Mouse (Mus musculus) urinary bladder, postnatal 4 days (tissue): ENCODE measurements around the gene Dennd1a.

Experiments
- DNase-seq, 2 experiments: peaks; one replicate each; pipeline ENCODE4 v3.0.0; 2021 to 2022; ENCODE audit warnings: low spot score in 2 of 2

Gene Dennd1a

DNA sequence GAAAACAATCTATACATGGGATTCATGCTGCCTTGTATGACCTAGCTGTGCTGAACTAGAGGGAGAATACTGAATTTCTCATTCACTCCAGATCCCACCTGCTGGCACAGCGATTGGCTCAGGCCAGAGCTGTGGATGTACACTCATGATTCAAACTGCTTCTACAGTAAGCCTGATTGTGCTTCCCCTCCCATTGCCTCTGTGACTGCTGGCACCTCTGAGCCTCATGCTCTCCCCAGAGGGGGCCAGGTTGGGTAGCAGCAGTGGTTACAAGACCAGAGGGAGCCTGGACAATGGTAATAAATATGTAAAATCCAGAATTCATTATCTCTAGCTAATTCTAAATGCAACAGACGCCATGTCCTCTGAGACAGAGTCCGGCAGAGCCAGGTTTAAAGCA is 404.0 kb downstream of the Dennd1a start:
- no peak for DNase-seq

- no peak for DNase-seq
Measured at GRCm38 (mm10) chr2:37881262-37881913, 405.8 kb downstream of the Dennd1a start.

DNA sequence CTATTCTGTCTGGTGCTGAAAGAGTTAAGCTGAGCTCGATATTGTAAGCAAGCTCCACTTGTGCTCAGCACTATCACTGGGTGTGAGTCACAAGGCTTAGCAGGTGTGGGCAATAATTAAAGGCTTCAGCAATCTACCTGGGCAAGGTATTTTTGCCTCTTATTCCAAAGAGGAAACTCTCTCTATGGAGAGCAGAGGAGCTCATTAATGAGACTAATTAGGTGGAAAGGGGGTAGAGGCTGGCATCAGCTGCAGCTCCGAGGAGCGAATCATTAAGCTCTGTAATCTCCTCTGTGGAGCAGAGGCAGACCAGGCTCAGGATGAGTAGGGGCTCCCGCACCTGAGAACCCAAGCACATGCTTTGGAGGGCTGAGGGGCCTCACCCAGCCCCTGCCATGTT is 407.5 kb downstream of the Dennd1a start:
- DNase-seq, result no peak

DNA sequence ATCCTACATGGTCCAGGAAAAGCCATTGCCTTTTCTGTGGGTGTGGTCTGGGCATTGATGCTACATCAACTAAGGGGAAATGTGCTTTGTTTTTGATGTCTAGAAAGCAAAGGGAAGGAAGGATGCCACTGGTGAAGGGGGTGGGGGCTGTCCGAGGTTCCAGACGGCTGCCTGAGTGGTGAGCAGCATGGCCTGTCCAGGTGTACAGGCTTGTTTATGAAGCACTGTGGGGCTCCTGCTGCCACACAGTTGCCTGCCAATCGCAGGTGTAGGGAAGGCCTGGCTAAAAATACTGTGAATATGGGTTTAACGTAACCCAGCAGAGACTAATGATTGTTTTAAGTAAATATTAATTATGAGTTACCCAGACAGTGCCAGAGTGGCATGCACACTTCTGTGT is 414.4 kb downstream of the Dennd1a start:
- no peak for DNase-seq

DNA sequence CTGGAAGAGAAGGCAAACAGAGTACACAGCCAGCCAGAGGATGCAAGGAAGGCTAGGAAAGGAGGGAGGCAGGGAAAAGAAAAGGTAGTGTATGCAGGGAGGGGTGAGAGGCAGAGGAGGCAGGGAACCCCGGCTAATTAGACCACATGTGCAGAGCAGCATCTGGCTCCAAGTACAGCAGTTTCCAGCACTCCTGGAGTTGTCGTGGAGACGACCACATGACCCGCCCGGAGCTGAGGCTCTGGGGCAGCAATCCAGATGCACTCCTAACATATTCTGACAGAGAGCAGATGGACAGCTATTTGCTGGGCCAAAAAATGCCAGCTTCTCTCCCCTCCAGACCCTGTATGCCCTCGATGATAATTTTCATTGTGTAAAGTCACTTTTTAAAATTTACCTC is 417.6 kb downstream of the Dennd1a start:
- DNase-seq, result no peak

DNA sequence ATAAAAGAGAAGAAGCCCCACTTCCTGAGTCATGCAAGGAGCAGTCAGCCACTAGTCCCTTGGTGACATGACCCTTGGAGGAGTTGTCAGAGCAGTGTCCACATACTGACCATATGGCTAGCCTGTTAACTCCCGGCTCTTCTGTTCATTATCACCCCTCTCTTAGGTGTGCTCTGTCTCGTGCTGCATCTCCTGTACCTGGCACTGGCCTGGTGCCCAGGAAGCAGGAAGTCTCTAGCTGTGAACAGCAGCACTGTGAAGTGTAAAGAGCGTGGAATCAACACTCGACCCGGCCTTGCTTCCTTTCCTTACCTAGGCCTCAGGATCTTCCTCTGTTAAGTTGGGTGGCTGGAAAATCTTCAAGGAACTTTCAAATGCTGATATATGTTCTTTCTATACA is 419.8 kb downstream of the Dennd1a start:
- DNase-seq, result no peak

GRCm38 (mm10) chr2:37857472-37857871 is 429.7 kb downstream of the Dennd1a start:
- no peak for DNase-seq

DNA sequence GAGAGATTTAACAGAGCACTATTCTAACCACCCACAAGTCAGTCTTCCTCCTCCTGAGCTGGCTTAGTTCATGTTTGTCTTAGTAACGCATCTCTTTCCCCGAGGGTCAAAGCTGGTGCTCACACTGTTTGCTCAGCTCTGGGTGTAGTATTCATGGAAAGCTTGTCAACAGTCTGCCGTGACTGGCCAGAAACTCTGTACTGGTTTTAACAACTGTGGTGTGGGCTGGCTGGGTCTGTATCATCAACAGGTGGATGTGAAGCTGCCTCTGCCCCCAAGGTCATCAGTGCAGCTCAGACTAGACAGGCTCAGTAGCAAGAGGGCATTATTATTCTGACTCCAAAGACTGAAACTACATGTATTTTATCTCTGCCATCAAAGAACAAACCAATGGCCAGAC is 430.2 kb downstream of the Dennd1a start:
- no peak for DNase-seq

DNA sequence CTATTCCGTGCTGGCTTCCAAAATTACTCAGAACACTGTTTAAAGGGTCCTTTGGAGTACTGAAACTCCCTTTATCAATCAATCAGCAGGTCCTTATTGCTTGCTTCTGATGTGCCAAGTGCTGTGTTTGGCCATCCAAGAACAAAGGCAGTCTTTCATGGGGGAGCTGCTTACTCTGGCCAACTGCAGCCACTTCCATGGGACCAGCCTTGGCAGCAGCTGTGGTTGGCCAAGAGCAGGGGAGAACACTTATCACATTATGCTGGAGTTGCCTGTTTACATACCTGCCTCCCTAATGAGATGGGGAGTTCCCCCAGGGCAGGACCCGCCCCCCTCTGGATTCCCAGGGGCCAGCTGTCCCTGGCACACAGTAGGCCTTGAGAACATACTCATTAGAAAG is 432.0 kb downstream of the Dennd1a start:
- no peak for DNase-seq

GRCm38 (mm10) chr2:37853878-37854435 is 433.2 kb downstream of the Dennd1a start:
- no peak for DNase-seq

DNA sequence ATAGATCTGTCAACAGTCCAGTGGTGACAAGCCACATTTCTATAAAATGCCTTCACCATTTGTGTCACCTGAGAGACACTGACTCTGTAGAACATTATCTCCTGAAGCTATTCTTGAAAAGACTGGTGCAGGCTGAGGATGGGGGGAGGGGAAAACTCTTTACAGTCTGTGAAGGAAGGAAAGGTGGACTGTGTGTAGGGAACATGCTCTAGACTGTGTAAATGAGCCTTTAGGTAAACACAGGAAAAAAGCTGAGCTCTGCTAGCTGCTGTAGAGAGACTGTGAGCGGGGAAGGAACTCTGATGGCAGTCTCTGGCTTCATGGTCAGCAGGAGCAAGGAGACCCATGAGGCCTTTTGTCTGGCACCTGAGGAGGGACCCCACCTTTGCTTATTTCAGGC is 436.6 kb downstream of the Dennd1a start:
- DNase-seq, result no peak

- no peak for DNase-seq
Measured at GRCm38 (mm10) chr2:37849357-37849756, 437.8 kb downstream of the Dennd1a start.

DNA sequence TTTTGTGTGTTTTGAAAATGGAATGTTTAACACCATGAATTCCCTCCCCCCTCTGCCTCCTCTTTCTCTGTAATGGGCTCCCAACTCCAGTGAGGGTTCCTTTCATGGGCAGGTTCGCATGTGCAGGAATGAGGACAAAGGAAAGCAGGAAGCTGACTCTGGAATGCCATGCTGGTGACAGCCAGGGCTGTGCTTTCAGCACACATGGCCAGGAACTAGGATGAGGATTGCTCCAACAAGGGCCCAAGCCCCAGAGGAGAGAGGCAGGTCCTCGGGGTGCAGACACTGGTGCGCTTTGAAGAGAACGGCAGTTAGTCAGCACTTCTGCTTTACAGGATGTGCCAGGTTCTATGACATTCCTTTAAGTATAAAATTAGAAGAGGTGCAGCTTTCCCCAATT is 444.5 kb downstream of the Dennd1a start:
- no peak for DNase-seq

- DNase-seq, result no peak
Measured at GRCm38 (mm10) chr2:37842151-37842569, 445.0 kb downstream of the Dennd1a start.

- DNase-seq, result no peak
Measured at GRCm38 (mm10) chr2:37839922-37840321, 447.3 kb downstream of the Dennd1a start.

DNA sequence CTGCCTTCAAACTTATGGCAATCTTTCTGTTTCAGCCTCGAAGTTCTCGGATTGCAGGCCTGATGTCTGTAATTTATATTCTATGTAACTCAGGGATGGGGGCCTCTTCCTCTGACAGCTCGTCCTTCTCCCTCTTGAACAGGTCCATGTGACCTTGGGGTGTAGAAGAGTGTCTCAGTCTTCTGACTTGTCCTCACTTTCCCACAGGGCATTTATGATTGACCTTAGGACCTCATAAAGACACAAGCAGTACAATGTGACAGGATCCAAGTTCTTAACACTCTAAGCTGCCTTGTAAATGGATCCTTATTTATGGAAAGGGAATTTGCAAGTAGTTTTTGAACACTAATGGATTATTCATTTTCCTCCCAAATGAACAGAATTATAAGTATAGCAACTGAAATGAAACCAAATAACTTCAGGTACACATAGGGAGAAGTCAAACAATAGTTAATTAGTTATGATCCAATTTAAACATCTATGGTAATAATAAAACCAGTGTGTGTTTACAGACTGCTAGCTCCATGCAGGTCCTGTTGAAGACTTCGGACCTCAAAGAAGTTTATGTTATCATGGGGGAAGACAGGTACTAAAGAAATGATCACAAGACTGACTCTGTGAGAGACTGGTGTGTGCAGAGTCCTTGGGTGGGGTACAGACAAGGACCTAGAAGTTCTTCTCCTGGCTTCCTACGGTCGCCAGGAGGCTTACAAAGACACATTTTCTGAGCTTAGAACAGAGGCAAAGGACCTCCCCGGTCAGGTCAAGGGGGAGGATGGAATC is 448.8 kb downstream of the Dennd1a start:
- DNase-seq, result no peak

- no peak for DNase-seq
Measured at GRCm38 (mm10) chr2:37837542-37837941, 449.6 kb downstream of the Dennd1a start.

GRCm38 (mm10) chr2:37836926-37837325 is 450.3 kb downstream of the Dennd1a start:
- DNase-seq, result no peak

DNA sequence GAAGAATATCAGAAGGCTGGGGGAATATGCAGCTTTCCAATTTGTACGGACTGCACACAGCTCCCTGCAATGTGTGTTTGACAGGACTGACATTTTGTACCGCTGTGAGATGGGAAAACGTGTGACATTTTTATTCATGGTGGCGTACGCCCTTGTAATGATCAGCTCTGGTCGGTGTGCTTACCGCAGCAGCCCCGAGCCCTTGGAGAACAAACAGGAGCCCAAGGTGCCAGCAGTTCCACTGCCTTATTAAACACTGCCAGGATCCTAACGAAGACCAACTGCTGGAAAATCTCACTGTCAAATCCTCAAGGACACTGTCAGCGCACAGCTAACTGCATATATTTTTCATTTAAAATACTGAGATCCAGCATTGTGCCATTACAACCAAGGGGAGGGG is 454.9 kb downstream of the Dennd1a start:
- no peak for DNase-seq

DNA sequence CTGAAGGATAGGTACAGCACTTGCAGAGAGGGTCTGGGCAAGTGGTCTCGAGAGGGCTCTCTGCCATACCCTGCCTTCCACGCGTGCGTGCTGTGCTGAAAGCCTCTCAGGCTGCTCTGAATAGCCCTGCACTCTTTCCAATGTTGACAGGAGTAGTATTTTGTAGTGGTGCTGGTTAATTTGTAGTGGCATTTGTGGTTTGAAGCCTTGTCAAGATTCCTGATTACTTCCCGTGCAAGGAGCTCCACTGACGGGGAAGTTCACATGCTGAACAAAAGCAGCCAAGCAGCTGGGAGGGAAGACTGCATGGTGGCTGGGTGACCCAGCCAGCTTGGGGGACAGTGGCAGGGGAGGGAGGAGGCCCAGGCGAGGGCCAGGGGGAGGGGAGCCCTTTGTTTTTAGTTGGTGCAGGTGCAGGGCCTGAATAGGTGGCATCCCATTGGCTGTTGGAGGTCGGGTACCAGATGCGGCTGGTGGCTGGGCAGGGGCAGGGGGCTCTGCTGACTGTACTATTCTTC is 457.4 kb downstream of the Dennd1a start:
- DNase-seq, result no peak

DNA sequence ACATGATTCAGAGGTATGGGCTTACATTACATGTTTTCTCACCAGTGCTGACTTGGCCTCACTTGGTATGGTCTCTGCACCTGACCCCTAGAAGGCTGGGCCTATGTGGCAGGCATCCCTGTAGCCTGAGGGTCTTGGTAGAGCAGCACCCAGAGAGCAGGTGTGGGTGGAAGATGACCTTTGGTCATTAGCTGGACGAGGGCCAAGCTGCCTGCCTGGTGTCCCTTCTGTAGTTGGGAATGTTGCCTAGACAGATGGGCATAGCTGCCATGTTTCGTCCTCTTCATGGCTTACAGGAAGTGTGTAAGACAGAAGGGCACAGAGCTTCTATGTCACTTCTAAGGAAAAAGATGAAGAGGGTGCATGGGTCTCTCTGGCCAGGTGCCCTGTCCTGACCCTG is 463.4 kb downstream of the Dennd1a start:
- no peak for DNase-seq

DNA sequence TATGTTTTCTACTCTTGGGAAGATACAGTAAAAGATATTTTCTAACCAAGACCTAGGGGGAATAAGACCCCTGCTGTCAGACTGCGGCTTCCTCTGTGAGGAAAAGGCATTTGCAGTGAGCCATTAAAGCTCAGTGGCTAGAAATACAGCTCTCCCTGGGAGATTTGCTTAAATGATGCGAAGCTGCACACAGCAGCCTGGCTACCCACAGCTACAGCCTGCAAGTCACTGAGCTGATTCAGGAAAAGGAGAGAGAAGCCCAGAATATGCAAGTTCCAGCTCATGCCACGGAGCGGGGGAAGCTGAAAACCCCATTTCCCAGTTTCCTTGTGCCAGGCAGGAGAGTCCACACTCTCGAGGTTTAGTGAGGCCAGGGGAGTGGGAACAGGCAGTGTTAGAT is 465.1 kb downstream of the Dennd1a start:
- no peak for DNase-seq
